Mouse (Mus musculus) CH12.LX (cell line): Measurements from ENCODE around the gene Rufy1. TPM values are rescaled to one million over a fixed set of nuclear protein-coding genes. Genes with fewer than 3 reads are reported as not detected.

Experiments used
- DNase-seq: peaks from one replicate; pipeline ENCODE4 v3.0.0-alpha.2; 2013; ENCODE audit errors: extremely low read depth
- H3K27ac ChIP-seq: 2 replicates; pipeline ENCODE4 v1.5.1; 2012; ENCODE audit warnings: low read depth, mild to moderate bottlenecking, control low read depth, moderate library complexity; ENCODE audit not compliant: insufficient read depth
- H3K27me3 ChIP-seq: replicated peaks from 2 replicates; pipeline ENCODE3; 2012; ENCODE audit warnings: inconsistent platforms
- H3K36me3 ChIP-seq, 2 experiments: replicated peaks in 1 of 2; 2 replicates each; pipeline versions ENCODE3 to v1.6.1; 2012; ENCODE audit warnings: inconsistent platforms in 1 of 2, low read length in 1 of 2, mild to moderate bottlenecking in 1 of 2, mixed read lengths in 1 of 2, moderate library complexity in 1 of 2; ENCODE audit not compliant: control insufficient read depth in 1 of 2, insufficient read depth in 1 of 2
- H3K4me1 ChIP-seq, 2 experiments: 2 replicates each; pipeline ENCODE4 v1.6.1; 2012; ENCODE audit warnings: inconsistent platforms in 1 of 2, moderate library complexity in 1 of 2; ENCODE audit not compliant: insufficient read depth in 2 of 2, control insufficient read depth in 1 of 2
- H3K4me2 ChIP-seq: 2 replicates; pipeline ENCODE4 v1.6.1; 2012; ENCODE audit warnings: low read depth, mild to moderate bottlenecking, control low read depth; ENCODE audit not compliant: poor library complexity, insufficient read depth, severe bottlenecking
- H3K4me3 ChIP-seq, 3 experiments: fragments of 150-350 bp in 1 of 3; sonication (generic) in 1 of 3; replicated peaks in 1 of 3; 2 replicates each; pipeline versions ENCODE3 to v1.5.1; 2011 to 2012; ENCODE audit warnings: low read depth in 2 of 3, low read length in 2 of 3, mild to moderate bottlenecking in 2 of 3, moderate library complexity in 2 of 3, control low read depth in 1 of 3, improper control_type of control experiment in 1 of 3, inconsistent platforms in 1 of 3, mixed read lengths in 1 of 3; ENCODE audit not compliant: poor library complexity in 1 of 3
- H3K79me2 ChIP-seq: replicated peaks from 2 replicates; pipeline ENCODE4 v1.6.1; 2012; ENCODE audit warnings: mild to moderate bottlenecking, moderate library complexity; ENCODE audit not compliant: control insufficient read depth, poor library complexity, insufficient read depth, severe bottlenecking; ENCODE audit errors: extremely low read depth
- H3K9ac ChIP-seq: 2 replicates; pipeline ENCODE4 v1.6.1; 2012; ENCODE audit warnings: low read depth, mild to moderate bottlenecking, control low read depth, moderate library complexity; ENCODE audit not compliant: insufficient read depth
- H3K9me3 ChIP-seq: replicated peaks from 2 replicates; pipeline ENCODE3; 2012; ENCODE audit warnings: low read length, inconsistent platforms, mixed read lengths
- BHLHE40 ChIP-seq: IDR thresholded peaks from 2 replicates; pipeline ENCODE4 v1.6.1; 2011; ENCODE audit warnings: mild to moderate bottlenecking, low read depth, low read length, improper control_type of control experiment
- CHD1 ChIP-seq: IDR thresholded peaks from 2 replicates; pipeline ENCODE4 v1.6.1; 2012; ENCODE audit warnings: low read depth, low read length, improper control_type of control experiment, inconsistent platforms
- CHD2 ChIP-seq: IDR thresholded peaks from 2 replicates; pipeline ENCODE4 v1.6.1; 2011; ENCODE audit warnings: low read length, improper control_type of control experiment
- CTCF ChIP-seq, 2 experiments: IDR thresholded peaks in 1 of 2; conservative IDR thresholded peaks in 1 of 2; 2 replicates each; pipeline ENCODE4 v1.5.1; 2011 to 2012; ENCODE audit warnings: low read depth in 2 of 2, low read length in 2 of 2, improper control_type of control experiment in 1 of 2, inconsistent platforms in 1 of 2, mild to moderate bottlenecking in 1 of 2, moderate library complexity in 1 of 2
- EP300 ChIP-seq: IDR thresholded peaks from 2 replicates; pipeline ENCODE4 v1.6.1; 2011; ENCODE audit warnings: low read length, improper control_type of control experiment
- HCFC1 ChIP-seq: IDR thresholded peaks from 2 replicates; pipeline ENCODE4 v1.6.1; 2012; ENCODE audit warnings: low read depth, mild to moderate bottlenecking, inconsistent platforms, low read length, improper control_type of control experiment
- IRF4 ChIP-seq: IDR thresholded peaks from 2 replicates; pipeline ENCODE4 v1.6.1; 2014; ENCODE audit warnings: low read depth, mild to moderate bottlenecking, inconsistent platforms, low read length, improper control_type of control experiment
- KAT2A ChIP-seq: IDR thresholded peaks from 2 replicates; pipeline ENCODE4 v1.6.1; 2012; ENCODE audit warnings: low read length, improper control_type of control experiment, inconsistent platforms; ENCODE audit not compliant: insufficient replicate concordance
- MAFK ChIP-seq: IDR thresholded peaks from 2 replicates; pipeline ENCODE4 v1.6.1; 2011; ENCODE audit warnings: low read length, improper control_type of control experiment; ENCODE audit not compliant: insufficient replicate concordance
- MAX ChIP-seq: IDR thresholded peaks from 2 replicates; pipeline ENCODE4 v1.6.1; 2011; ENCODE audit warnings: low read length, improper control_type of control experiment
- MAZ ChIP-seq: IDR thresholded peaks from 2 replicates; pipeline ENCODE4 v1.6.1; 2012; ENCODE audit warnings: low read depth, mild to moderate bottlenecking, inconsistent platforms, low read length, improper control_type of control experiment, moderate library complexity
- MEF2A ChIP-seq: IDR thresholded peaks from 2 replicates; pipeline ENCODE4 v1.6.1; 2014; ENCODE audit warnings: low read depth, mild to moderate bottlenecking, inconsistent platforms, low read length, improper control_type of control experiment, borderline replicate concordance
- MYC ChIP-seq: IDR thresholded peaks from 2 replicates; pipeline ENCODE4 v1.6.1; 2011; ENCODE audit warnings: low read depth, mild to moderate bottlenecking, improper control_type of control experiment, low read length
- POLR2AphosphoS2 ChIP-seq: IDR thresholded peaks from 2 replicates; pipeline ENCODE4 v1.6.1; 2011; ENCODE audit warnings: low read depth, low read length, improper control_type of control experiment
- SIN3A ChIP-seq: IDR thresholded peaks from 2 replicates; pipeline ENCODE4 v1.6.1; 2012; ENCODE audit warnings: low read length, improper control_type of control experiment, inconsistent platforms
- TCF12 ChIP-seq: IDR thresholded peaks from 2 replicates; pipeline ENCODE4 v1.6.1; 2014; ENCODE audit warnings: low read depth, mild to moderate bottlenecking, inconsistent platforms, low read length, improper control_type of control experiment
- USF2 ChIP-seq: conservative IDR thresholded peaks from 2 replicates; pipeline ENCODE4 v1.6.1; 2011; ENCODE audit warnings: low read depth, low read length, improper control_type of control experiment
- ZC3H11A ChIP-seq: IDR thresholded peaks from 2 replicates; pipeline ENCODE4 v1.6.1; 2012; ENCODE audit warnings: low read depth, mild to moderate bottlenecking, inconsistent platforms, low read length, improper control_type of control experiment
- ZKSCAN1 ChIP-seq: IDR thresholded peaks from 2 replicates; pipeline ENCODE4 v1.6.1; 2012; ENCODE audit warnings: low read depth, inconsistent platforms, low read length, improper control_type of control experiment, borderline replicate concordance
- ZMIZ1 ChIP-seq: IDR thresholded peaks from 2 replicates; pipeline ENCODE4 v1.6.1; 2012; ENCODE audit warnings: low read depth, mild to moderate bottlenecking, inconsistent platforms, low read length, improper control_type of control experiment
- ZNF384 ChIP-seq: IDR thresholded peaks from 2 replicates; pipeline ENCODE4 v1.6.1; 2012; ENCODE audit warnings: low read depth, low read length, improper control_type of control experiment, inconsistent platforms
- dilution Hi-C: fragments of 300-500 bp; cut with MboI; formaldehyde crosslinking; loops from 2 replicates; pipeline ENCODE4 v1.14.3; 2020; ENCODE audit warnings: low sequenced_read_pairs; ENCODE audit not compliant: extremely low pct_unique_long_range_greater_than_20kb, extremely low pct_ligation_motif_present
- in situ Hi-C: fragments of 300-500 bp; cut with MboI; formaldehyde crosslinking; loops from 3 replicates; pipeline ENCODE4 v1.14.3; 2019; ENCODE audit warnings: low sequenced_read_pairs, low pct_ligation_motif_present, low pct_unique_long_range_greater_than_20kb, mixed read lengths
- polyA plus RNA-seq: library from polyadenylated mRNA; unstranded; fragments of >175 nt; gene quantifications from 2 replicates; pipeline ENCODE4 v1.2.1, GENCODE M21; 2012; ENCODE audit warnings: low read depth; ENCODE audit not compliant: insufficient read length
- total RNA-seq, 2 experiments: library from RNA; depleted of rRNA; stranded (reverse); fragments of 300-350 nt in 1 of 2; fragments of >200 nt in 1 of 2; gene quantifications; 2 replicates each; pipeline ENCODE4 v1.2.3; 2012 to 2014

Rufy1 gene
- total and polyA plus RNA-seq, 3 experiments, result 11.0 to 21.3 (median 18.0) TPM

GRCm38 (mm10) chr11:50457111-50457911 lies 26.4 kb upstream of the Rufy1 start:
- dilution Hi-C loops, result no loop called here

GRCm38 (mm10) chr11:50456455-50456854 lies 25.5 kb upstream of the Rufy1 start:
- H3K4me1 ChIP-seq, result no peaks in the 10 kb centered on the region; a peak in 1 of 4 replicates
- H3K4me3 ChIP-seq, result no peak overlapping the region
- peaks cover 42% of the 10 kb centered on the region for H3K27me3 ChIP-seq
- TF ChIP-seq ZMIZ1 (no peak), POLR2AphosphoS2 (no peak), MAZ (no peak), SIN3A (no peak), CTCF (conservative IDR thresholded peaks at IDR 0.05 in 1 of 2, IDR thresholded peaks at IDR 0.05 in 1 of 2; ENCODE audit: low read depth in 2 of 2, low read length in 2 of 2) (no peak), MYC (no peak), MEF2A (no peak), ZNF384 (no peak), CHD2 (no peak), ZKSCAN1 (no peak), HCFC1 (no peak)
- no peak overlapping the region for H3K9ac ChIP-seq
- no peak overlapping the region for H3K4me2 ChIP-seq
- dilution Hi-C loops, result no loop called here
- no peak overlapping the region for H3K27ac ChIP-seq
- no peaks in the 10 kb centered on the region for H3K36me3 ChIP-seq
- H3K9me3 ChIP-seq, result no peaks in the 10 kb centered on the region
- DNase-seq, result no peak
- H3K79me2 ChIP-seq, result no peaks in the 10 kb centered on the region
- in situ Hi-C loops, result no loop called here

More at GRCm38 (mm10) chr11:50457111-50457911, 26.4 kb upstream of the Rufy1 start:
- Histone ChIP-seq H3K79me2 (no peaks in the 10 kb centered on the region), H3K4me1 (no peaks in the 10 kb centered on the region; a peak in 1 of 4 replicates), H3K36me3 (no peaks in the 10 kb centered on the region), H3K9ac (no peak overlapping the region), H3K27ac (no peak overlapping the region), H3K27me3 (peaks cover 44% of the 10 kb centered on the region), H3K4me2 (no peak overlapping the region), H3K4me3 (no peak overlapping the region), H3K9me3 (no peaks in the 10 kb centered on the region)
- no peak for DNase-seq
- TF ChIP-seq ZC3H11A, result no peak
- TF ChIP-seq KAT2A, result no peak
- no peak for TF ChIP-seq HCFC1
- no peak for TF ChIP-seq IRF4
- TF ChIP-seq TCF12, result no peak
- TF ChIP-seq EP300, result no peak
- no peak for TF ChIP-seq USF2
- no peak for TF ChIP-seq CHD1
- TF ChIP-seq MAX, result no peak
- TF ChIP-seq BHLHE40, result no peak
- no peak for TF ChIP-seq POLR2AphosphoS2
- no peak for TF ChIP-seq MAFK
- in situ Hi-C loops, result no loop called here
